Mouse (Mus musculus) urinary bladder, postnatal 10 days (tissue): Measurements from ENCODE around the gene Ptprf.
A peak's percentile ranks its signal among the peaks of the same experiment; 100 is the strongest.

ENCODE experiments used
- DNase-seq: peaks from one replicate; pipeline ENCODE4 v3.0.0; 2022; ENCODE audit warnings: low spot score

Gene Ptprf

DNA sequence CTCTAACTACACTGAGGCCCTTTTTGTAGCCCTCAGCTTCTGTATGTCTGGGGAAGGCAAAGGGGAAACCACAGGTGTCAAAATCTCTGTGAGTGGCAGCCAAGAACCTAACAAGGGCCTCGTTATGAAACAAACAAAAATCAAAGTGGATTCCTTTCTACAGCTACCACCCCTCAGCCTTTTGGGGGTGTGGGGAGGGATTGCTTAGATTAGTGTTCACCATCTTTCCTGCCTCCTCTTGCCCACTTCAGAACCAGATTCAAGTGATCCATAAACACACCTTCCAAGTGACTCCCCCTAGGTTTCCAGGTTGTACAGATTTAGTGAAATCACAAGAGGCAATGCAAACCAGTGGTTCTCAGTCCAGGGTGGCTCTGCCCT is 9.0 kb downstream of the Ptprf start:
- DNase-seq = no peak

DNA sequence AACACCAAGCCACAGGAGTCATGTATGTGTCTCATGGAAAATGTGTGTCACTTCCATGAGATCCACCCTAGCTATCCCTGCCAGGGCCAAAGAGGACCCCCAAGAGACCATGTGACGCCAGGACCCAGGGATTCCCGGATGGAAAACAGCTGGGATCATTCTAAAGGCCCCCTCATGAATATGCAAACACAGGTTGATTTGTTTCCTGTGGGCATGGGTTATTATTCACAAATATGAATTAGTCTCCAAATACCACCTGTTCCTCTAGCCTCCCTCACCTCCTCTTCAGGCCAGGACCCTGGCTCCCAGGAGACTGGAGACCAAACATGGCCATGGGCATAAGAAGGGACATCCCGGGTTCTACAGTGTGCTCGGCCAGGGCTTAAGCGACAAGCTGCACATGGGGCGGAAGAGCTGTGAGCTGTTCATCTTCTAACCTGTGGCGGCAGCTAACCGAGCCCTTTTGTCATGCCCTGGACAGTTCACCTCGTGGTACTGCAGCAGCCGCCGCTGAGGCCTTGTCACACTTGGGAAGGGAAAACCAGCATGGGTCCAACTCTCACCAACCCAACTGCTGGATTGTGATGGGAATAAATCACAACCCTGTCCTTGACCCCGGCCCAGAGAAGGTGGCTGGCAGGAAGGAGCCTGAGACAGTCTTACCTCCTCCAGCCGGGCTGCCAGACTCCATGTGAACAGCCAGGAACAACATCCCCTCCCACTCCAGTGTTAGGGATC is 9.6 kb downstream of the Ptprf start:
- no peak for DNase-seq

DNA sequence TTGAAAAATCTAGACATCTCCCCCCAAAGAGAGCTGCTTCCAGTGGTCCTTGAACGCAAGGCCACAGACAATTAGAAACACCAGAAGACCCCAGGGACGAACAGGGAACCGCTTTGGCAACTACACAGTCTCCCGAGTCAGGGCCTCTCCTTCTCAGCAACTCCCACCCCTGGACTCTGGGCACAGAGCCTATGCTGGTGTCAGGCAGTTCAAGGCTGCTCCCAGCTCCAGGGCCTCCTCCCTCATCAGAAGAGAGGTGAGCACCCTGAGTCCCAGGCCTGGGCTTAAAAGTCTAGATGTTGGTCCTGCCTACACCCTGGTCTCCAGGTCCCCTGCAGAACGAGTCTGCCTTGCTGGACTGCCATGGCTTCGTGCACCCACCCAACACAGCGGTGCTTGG is 10.7 kb downstream of the Ptprf start:
- DNase-seq = no peak

DNA sequence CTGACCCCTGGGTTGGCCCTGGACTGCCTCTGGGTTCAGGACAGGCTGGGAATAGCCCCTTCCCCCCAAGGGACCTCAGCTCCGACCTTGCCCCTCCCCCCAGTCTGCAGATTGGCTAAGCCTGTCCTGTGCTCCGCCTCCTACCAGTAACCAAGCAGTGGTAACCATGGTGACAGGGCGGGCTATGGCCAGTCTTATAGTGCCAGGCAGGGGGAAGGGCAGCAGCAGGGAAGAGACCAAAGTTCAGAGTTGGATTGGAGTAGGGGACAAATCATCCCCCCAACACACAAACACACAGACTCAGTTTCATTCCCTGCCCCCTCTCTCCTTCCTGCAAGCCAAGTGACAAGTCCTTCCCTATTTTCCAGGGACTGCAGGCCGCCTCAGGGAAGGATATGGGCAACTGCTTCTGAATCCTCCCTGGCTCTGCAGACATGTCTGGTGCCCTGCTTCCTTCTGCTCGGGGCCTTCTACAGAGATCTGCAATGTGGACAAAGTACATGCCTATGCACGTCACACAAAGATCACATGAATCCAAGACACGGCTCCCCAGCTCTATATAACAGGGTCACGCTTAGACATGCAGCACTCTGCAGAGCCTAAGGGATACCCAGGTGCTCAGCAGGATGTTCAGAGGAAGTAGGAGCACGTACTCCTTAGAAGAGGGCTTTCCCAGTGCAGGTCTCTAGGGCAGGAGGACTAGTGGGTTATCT is 14.5 kb downstream of the Ptprf start:
- no peak for DNase-seq

- DNase-seq = no peak
These were observed 15.3 kb downstream of the Ptprf start for GRCm38 (mm10) chr4:118275601-118276519.

DNA sequence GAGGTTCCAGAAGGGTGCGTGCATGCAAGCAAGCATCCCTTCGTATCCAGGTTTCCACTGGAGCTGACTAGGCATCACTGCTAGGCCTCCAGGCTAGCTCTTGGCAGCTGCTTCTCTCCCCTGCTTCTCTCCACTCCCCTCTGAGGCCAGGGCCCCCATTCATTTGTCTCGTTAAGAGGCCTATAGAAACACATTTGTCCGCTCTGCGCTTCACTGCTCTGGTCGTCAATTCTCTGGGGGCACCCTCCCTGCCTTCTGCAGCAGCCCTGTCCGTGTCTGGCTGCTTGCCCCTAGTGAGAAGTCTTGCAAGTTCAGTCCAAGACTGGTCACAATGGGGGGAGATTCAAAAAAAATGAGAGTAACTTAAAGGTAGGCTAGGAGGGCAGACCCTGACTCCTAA is 16.7 kb downstream of the Ptprf start:
- DNase-seq = no peak

GRCm38 (mm10) chr4:118273998-118274397 is 17.2 kb downstream of the Ptprf start:
- DNase-seq = no peak

- no peak for DNase-seq
These were observed 17.7 kb downstream of the Ptprf start for GRCm38 (mm10) chr4:118273545-118273944.

GRCm38 (mm10) chr4:118272871-118273270 is 18.3 kb downstream of the Ptprf start:
- no peak for DNase-seq

DNA sequence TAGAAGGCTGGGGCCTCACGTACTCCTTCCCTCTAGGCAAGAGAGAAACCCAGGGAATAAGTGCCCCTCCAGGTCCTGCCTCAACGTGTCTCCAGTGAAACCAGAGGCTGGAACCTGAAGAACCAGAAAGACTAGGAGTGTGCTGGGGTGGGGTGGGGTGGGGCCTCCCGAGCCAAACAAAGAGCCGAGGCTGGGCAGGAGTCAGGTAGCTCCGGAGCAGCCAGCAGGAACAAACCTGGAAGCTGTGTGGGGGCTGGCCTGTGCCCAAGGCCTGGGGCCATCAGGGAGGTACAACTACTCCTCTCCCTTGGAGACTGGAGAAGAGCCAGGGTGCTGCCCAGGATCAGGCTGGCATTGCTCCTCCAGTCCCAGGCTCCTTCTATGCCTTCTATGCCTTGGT is 18.9 kb downstream of the Ptprf start:
- peak; percentile 35 for DNase-seq

DNA sequence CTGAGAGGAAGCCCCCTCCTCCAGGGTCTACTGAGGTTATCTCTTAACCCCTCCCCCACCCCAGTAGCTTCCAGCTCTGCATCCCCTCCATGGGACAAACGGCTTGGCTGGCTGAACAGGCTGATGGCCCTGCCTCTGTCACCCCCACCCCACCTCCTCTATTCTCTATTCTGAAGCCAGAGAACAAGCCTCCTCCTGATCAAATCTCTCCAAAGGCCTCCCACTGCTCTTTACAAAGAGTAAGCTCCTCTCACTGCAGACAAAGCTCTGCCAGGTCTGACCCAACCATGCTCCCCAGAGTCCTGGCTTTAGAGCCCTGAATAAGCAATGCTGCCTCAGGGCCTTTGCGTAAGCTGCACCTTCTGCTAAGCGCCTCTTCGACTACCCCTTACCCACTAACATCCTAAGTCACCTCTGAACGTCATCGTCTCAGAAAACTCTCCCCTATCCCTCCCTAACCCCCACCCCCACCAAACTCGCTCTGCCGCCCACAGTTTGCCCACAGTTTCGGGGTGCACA is 19.6 kb downstream of the Ptprf start:
- no peak for DNase-seq

GRCm38 (mm10) chr4:118270706-118271105 is 20.5 kb downstream of the Ptprf start:
- no peak for DNase-seq

GRCm38 (mm10) chr4:118269999-118270398 is 21.2 kb downstream of the Ptprf start:
- no peak for DNase-seq

DNA sequence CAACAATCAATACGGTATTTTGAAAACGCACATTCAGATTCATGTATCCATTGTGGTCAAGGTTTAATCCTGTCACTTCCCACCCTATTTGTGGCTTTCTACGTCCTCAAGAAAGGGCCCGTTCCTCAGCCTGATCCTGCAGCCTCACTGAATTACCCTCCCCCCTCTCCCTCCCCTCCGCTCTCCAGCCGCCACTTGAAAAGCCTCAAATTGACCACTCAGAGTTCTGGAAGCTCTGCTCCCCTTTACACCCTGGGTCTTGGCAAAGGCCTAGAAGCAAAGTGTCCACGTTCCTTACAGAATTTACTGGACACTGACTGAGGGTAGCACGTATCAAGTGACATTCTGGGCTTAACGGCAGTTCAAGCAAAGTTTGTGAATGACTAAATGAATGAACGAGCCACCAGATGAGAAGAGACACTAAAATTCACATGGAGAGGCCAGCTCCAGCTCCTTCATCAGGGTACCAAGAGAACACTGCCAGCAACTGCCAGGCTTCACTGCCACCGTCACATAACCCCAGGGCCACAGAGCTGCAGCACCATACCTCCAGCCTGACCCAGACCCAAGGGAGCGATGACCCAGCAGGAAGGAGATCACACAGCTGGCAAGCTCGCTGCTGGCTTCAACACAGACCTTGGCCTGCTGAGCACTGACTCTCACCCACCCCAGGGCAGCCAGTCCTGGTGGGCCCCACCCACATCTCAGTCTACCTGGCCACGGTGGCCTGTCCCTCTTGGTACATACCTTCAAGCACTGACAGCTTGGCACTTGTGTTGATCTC is 22.6 kb downstream of the Ptprf start:
- no peak for DNase-seq

- DNase-seq = no peak
These were observed 25.6 kb downstream of the Ptprf start for GRCm38 (mm10) chr4:118265557-118265956.

GRCm38 (mm10) chr4:118261771-118262473 is 29.3 kb downstream of the Ptprf start:
- no peak for DNase-seq

- DNase-seq = no peak
These were observed 29.9 kb downstream of the Ptprf start for GRCm38 (mm10) chr4:118261291-118261690.

- DNase-seq = no peak
These were observed 30.5 kb downstream of the Ptprf start for GRCm38 (mm10) chr4:118260551-118261267.

DNA sequence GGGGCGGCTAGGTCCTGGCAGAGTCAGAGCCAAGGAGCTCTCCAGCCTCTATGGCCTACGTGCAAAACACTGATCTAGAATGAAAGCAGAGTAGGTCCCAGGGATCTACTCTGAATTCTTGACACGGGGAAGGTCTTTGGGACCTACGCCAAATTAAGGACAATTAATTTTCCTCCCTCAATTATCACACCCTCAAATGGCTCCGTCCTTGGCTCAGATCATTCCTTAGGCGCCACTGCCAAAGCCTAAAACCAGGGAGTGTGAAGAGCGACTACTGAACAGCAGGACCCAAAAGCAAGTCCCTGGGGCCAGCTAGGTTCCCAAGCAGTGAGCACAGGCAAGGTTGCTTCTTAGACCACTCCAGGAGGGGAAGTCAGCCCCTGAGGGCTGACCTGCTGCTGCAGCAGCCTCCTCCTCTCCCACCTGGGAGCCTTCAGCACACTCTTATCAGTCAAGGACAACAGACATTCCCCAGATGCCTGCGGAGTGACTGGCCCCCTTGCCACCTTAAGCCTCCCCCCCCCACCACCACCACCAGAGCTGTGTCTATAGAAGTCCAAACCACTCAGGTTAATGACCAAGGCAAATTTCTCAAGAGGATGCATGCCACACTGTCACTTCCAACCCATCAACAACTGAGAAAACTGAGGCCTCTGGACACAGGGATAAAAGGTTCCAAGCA is 31.3 kb downstream of the Ptprf start:
- no peak for DNase-seq

DNA sequence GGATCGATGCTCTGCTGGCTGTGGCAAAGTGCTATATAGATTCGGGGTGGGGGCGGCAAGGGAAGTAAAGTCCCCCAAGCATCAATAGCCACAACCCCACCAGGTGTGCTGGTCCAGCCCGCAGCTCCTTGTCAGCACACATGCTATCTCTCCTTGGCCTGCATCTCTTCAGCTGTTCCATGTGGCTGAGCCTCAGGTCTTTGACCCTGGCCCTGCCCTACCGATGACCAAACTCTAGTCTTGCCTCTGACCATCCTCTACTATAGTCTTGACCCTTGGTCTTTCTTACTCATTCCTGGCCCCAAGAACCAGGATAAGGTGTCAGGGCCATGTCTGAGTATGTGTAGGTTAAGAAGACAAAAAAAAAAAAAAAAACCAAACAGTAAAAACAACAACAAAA is 33.2 kb downstream of the Ptprf start:
- DNase-seq = no peak
